Mouse (Mus musculus): Measurements from ENCODE around the gene Map1a. TPM values are rescaled to one million over a fixed set of nuclear protein-coding genes. Genes with fewer than 3 reads are reported as not detected.
A peak's percentile ranks its signal among the peaks of the same experiment; 100 is the strongest.

The Map1a gene
- polyA plus RNA-seq, 1 experiment from 2014 or later, result 17.6 TPM

DNA sequence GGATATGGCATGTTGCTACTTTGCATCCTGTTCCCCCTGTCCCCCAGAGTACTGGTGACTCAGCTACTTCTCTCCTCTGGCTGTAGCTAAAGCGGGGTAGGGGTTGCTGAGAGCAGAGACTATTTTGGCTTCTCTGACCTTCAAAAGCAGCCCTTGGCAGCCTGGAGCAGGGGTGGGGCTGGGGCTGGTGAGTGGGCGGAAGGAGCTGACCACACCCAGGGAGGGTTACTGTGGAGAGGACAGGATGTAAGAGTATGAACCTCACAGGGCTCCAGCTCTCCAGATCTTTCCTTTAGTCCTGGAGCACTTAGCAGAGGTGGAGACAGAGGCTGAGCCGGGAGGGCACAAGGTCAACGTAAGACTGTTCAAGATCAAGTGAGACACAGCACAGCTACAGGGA, 4.8 kb downstream of the Map1a start:
- Histone ChIP-seq H3K27me3 (0 out of 2 replicates have a peak, but pooled peaks cover 11% of the 10 kb centered on the region), H3K4me1 (replicated peaks) (peaks cover 64% of the 10 kb centered on the region), H3K4me2 (peak overlapping the region; percentile 93), H3K27ac (replicated peaks) (peak overlapping the region; percentile 89), H3K9me3 (no peaks in the 10 kb centered on the region), H3K9ac (peak overlapping the region; percentile 81), H3K4me3 (peak overlapping the region; percentile 65), H3K36me3 (peaks cover 7% of the 10 kb centered on the region)
- no peak for ATAC-seq (ENCODE audit: low read depth)
- 27% methylated on average over 4 of the region's 4 CpGs for WGBS

DNA sequence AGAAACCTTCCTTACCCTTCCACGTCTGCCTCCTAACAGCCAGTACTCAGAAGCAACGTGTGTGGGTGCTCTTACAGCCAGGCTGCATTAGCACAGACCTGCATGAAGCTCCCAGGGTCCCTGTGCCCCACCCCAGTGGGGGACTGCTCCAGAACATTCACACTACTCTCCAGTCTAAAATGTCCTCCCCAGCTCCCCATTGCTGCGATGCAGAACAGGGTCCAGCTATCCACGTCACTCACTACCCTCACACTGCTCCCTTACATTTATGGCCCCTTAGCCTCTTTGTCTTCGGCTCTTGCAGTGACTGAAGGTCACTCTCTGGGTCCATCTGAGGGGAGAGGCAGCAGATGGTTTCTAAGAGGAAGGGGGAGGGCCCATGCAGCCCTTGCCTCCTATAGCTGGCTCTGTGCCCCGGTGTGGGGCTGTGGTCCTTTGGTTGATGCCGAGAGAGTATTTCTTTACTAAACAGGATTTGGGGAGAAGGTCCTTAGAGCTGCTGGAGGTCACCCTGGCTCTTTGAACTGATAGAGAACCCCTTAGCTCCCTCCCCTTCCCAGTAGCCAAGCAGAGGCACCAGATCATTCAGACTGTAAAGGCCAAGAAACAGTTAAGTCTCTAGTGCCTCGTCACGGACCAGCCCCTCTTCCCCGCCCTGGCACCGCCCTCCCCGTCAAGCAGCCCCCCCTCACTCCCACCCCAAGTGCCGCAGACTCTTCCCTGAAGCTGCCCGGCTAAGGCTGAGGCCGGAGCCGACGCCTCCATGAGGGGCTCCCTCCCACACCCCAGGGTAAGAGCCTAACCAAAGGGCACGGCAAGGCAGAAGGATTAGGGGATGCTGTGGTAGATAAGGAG, 5.6 kb downstream of the Map1a start:
- peak overlapping the region; percentile 89 for H3K27ac ChIP-seq (replicated peaks)
- peak overlapping the region; percentile 93 for H3K4me2 ChIP-seq
- 2% methylated on average over 18 of the region's 18 CpGs for WGBS
- 0 out of 2 replicates have a peak, but pooled peaks cover 11% of the 10 kb centered on the region for H3K27me3 ChIP-seq
- H3K4me1 ChIP-seq (replicated peaks), result peaks cover 60% of the 10 kb centered on the region
- no peaks in the 10 kb centered on the region for H3K9me3 ChIP-seq
- H3K9ac ChIP-seq, result peak overlapping the region; percentile 81
- peak; percentile 82 for ATAC-seq (ENCODE audit: low read depth)
- peak overlapping the region; percentile 65 for H3K4me3 ChIP-seq
- peaks cover 15% of the 10 kb centered on the region for H3K36me3 ChIP-seq

DNA sequence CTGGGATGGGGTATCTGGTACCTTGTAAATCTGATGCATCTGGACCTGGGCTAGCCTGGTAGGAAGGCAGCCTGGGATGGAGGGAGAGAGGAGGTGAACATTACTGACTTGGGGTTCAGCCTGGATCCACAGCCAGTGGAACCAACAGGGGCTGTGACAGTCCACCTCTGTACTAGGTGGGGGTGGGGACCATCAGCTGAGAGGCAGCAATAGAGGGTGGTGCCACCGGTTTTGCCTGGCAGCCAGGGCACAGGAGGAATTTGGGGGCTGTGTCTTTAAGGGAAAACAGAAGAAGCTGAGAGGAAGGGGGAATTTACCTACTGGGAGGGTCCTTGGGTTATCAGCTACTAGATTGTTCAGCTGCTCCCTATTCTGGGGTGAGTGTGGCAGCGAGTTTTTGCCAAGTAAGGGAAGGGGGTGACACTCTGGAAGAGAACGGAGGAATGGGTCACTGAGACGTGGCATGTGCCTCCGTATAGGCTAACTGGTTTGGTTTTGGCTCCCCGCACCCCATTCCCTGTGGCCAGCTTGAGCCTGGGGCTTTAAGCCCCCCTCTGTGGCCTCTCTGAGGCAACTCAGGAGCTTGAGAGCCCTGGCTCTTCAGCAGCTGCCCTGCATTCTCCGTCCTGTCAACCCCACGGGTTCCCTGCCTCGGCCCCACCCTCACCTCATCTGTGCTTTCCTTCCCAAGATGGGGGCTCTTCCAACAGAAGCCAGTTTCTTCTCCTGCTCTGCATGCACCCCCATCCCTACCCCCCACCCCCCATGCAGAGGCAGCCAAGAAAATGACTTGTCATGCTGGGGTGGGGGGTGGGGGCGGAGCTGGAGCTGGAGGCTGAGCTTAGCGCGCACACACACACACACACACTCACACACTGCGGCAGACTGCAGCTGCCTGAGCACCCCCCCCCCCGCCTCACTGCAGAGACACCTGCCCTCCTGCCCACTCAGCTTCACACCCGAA, 6.5 kb downstream of the Map1a start:
- H3K27ac ChIP-seq (replicated peaks), result peak overlapping the region; percentile 89
- peaks cover 24% of the 10 kb centered on the region for H3K36me3 ChIP-seq
- H3K9ac ChIP-seq, result peak overlapping the region; percentile 81
- peak overlapping the region; percentile 65 for H3K4me3 ChIP-seq
- H3K4me2 ChIP-seq, result peak overlapping the region; percentile 93
- H3K27me3 ChIP-seq, result 0 out of 2 replicates have a peak, but pooled peaks cover 8% of the 10 kb centered on the region
- peaks cover 52% of the 10 kb centered on the region for H3K4me1 ChIP-seq (replicated peaks)
- 0% methylated on average over 15 of the region's 15 CpGs for WGBS
- peak; percentile 54 for ATAC-seq (ENCODE audit: low read depth)
- no peaks in the 10 kb centered on the region for H3K9me3 ChIP-seq

- peaks cover 33% of the 10 kb centered on the region for H3K36me3 ChIP-seq
- H3K4me2 ChIP-seq, result peak overlapping the region; percentile 93
- peaks cover 52% of the 10 kb centered on the region for H3K4me1 ChIP-seq (replicated peaks)
- H3K9ac ChIP-seq, result peak overlapping the region; percentile 81
- H3K27ac ChIP-seq (replicated peaks), result peak overlapping the region; percentile 89
- no peaks in the 10 kb centered on the region for H3K27me3 ChIP-seq
- H3K9me3 ChIP-seq, result no peaks in the 10 kb centered on the region
- no peak for ATAC-seq (ENCODE audit: low read depth)
- peak overlapping the region; percentile 65 for H3K4me3 ChIP-seq
- 9% methylated on average over 6 of the region's 6 CpGs for WGBS
These were observed 7.4 kb downstream of the Map1a start for GRCm38 (mm10) chr2:121296754-121297231.

DNA sequence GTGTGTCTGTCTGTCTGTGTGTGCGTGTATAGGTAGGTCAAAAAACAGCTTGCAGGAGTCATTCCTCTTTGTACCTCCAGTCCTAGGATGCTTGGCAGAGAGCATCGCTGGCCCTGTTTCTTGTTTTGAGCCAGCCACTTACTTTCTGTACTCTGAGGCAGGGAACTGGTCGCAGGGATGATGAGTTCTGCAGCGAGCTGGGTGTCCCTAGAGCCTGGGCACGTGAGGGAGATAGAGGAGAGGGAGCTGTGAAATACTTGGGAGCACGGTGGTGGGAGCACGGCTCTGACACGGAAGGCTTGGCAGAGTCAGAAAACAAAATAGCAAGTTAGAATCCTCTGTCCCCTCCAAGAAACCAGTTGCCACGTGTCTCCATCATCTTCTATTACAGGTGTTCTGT, 8.3 kb downstream of the Map1a start:
- WGBS, result 9% methylated on average over 9 of the region's 9 CpGs
- H3K4me1 ChIP-seq (replicated peaks), result peaks cover 52% of the 10 kb centered on the region
- ATAC-seq (ENCODE audit: low read depth), result no peak

DNA sequence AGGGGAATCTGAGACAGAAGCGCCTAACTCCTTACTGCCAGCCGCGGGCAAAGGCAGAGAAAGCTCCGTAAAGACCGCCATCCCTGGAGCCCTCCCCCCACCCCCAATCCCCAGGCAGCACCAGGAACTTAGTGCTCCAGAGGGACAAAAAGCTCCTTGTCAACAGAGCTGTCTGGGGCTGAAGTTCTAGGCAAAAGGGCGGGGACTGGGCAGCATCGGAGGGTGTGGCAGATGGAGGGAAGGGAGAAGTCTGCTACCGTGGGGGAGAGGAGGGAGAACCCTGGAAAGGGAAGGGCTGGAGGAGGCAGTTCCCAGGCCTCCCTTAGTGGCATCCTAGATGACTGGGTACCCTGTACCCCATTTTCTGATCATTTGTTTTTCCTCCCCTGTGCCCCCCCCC, 8.7 kb downstream of the Map1a start:
- H3K36me3 ChIP-seq, result peaks cover 47% of the 10 kb centered on the region
- H3K27ac ChIP-seq (replicated peaks), result no peak overlapping the region
- H3K9ac ChIP-seq, result peak overlapping the region; percentile 81; the same call in 1 of the 2 replicates
- no peak for ATAC-seq (ENCODE audit: low read depth)
- peaks cover 52% of the 10 kb centered on the region for H3K4me1 ChIP-seq (replicated peaks)
- no peaks in the 10 kb centered on the region for H3K9me3 ChIP-seq
- H3K4me3 ChIP-seq, result peak overlapping the region; percentile 65
- peak overlapping the region; percentile 93 for H3K4me2 ChIP-seq
- 3% methylated on average over 8 of the region's 8 CpGs for whole genome bisulfite sequencing
- no peaks in the 10 kb centered on the region for H3K27me3 ChIP-seq

More for the DNA sequence above, 8.3 kb downstream of the Map1a start:
- Histone ChIP-seq H3K27ac (replicated peaks) (peak overlapping the region; percentile 89), H3K9ac (peak overlapping the region; percentile 81), H3K9me3 (no peaks in the 10 kb centered on the region), H3K4me3 (peak overlapping the region; percentile 65), H3K4me2 (peak overlapping the region; percentile 93), H3K36me3 (peaks cover 42% of the 10 kb centered on the region), H3K27me3 (no peaks in the 10 kb centered on the region)

DNA sequence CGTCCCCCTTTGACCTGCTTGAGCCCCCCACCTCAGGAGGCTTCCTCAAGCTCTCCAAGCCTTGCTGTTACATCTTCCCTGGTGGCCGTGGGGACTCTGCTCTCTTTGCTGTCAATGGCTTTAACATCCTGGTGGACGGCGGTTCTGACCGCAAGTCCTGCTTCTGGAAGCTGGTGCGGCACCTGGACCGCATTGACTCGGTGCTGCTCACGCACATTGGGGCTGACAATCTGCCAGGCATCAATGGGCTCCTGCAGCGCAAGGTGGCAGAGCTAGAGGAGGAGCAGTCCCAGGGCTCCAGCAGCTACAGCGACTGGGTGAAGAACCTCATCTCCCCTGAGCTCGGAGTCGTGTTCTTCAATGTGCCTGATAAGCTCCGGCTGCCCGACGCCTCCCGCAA, 10.1 kb downstream of the Map1a start:
- H3K4me3 ChIP-seq, result no peak overlapping the region
- 88% methylated on average over 17 of the region's 17 CpGs for WGBS
- no peak overlapping the region for H3K4me2 ChIP-seq
- H3K9me3 ChIP-seq, result no peaks in the 10 kb centered on the region
- H3K27ac ChIP-seq (replicated peaks), result no peak overlapping the region
- peaks cover 42% of the 10 kb centered on the region for H3K4me1 ChIP-seq (replicated peaks)
- no peak for ATAC-seq (ENCODE audit: low read depth)
- no peak overlapping the region for H3K9ac ChIP-seq
- peaks cover 60% of the 10 kb centered on the region for H3K36me3 ChIP-seq
- H3K27me3 ChIP-seq, result no peaks in the 10 kb centered on the region

DNA sequence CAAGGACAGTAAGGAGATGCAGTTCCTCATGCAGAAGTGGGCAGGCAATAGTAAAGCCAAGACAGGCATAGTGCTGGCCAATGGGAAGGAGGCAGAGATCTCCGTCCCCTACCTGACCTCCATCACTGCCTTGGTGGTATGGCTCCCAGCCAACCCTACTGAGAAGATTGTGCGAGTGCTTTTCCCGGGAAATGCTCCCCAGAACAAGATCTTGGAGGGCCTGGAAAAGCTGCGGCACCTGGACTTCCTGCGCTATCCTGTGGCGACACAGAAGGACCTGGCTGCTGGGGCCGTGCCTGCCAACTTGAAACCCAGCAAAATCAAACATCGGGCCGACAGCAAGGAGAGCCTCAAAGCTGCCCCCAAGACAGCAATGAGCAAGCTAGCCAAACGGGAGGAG, 10.6 kb downstream of the Map1a start:
- no peak overlapping the region for H3K9ac ChIP-seq
- no peak overlapping the region for H3K4me3 ChIP-seq
- no peaks in the 10 kb centered on the region for H3K27me3 ChIP-seq
- ATAC-seq (ENCODE audit: low read depth), result no peak
- WGBS, result 87% methylated on average over 10 of the region's 10 CpGs
- H3K36me3 ChIP-seq, result peaks cover 66% of the 10 kb centered on the region
- H3K9me3 ChIP-seq, result no peaks in the 10 kb centered on the region
- H3K4me1 ChIP-seq (replicated peaks), result peaks cover 36% of the 10 kb centered on the region
- H3K27ac ChIP-seq (replicated peaks), result no peak overlapping the region
- no peak overlapping the region for H3K4me2 ChIP-seq

GRCm38 (mm10) chr2:121308997-121309416, 19.6 kb downstream of the Map1a start:
- H3K9ac ChIP-seq, result no peak overlapping the region
- H3K36me3 ChIP-seq, result peaks cover 70% of the 10 kb centered on the region
- H3K4me1 ChIP-seq (replicated peaks), result peaks cover 4% of the 10 kb centered on the region; the same call in 1 of the 2 replicates
- peak overlapping the region; percentile 11; the same call in 1 of the 2 replicates for H3K4me2 ChIP-seq
- H3K9me3 ChIP-seq, result no peaks in the 10 kb centered on the region
- H3K4me3 ChIP-seq, result no peak overlapping the region
- no peak for ATAC-seq (ENCODE audit: low read depth)
- WGBS, result 41% methylated on average over 5 of the region's 5 CpGs
- no peak overlapping the region for H3K27ac ChIP-seq (replicated peaks)
- no peaks in the 10 kb centered on the region for H3K27me3 ChIP-seq

GRCm38 (mm10) chr2:121316278-121316677, 26.9 kb downstream of the Map1a start:
- no peaks in the 10 kb centered on the region for H3K4me1 ChIP-seq (replicated peaks)
- H3K27ac ChIP-seq (replicated peaks), result no peak overlapping the region
- H3K4me2 ChIP-seq, result no peak overlapping the region
- no peak overlapping the region for H3K9ac ChIP-seq
- H3K27me3 ChIP-seq, result no peaks in the 10 kb centered on the region
- H3K36me3 ChIP-seq, result peaks cover 39% of the 10 kb centered on the region
- WGBS, result 87% methylated on average over 8 of the region's 8 CpGs
- no peak overlapping the region for H3K4me3 ChIP-seq
- no peaks in the 10 kb centered on the region for H3K9me3 ChIP-seq
- ATAC-seq (ENCODE audit: low read depth), result no peak

DNA sequence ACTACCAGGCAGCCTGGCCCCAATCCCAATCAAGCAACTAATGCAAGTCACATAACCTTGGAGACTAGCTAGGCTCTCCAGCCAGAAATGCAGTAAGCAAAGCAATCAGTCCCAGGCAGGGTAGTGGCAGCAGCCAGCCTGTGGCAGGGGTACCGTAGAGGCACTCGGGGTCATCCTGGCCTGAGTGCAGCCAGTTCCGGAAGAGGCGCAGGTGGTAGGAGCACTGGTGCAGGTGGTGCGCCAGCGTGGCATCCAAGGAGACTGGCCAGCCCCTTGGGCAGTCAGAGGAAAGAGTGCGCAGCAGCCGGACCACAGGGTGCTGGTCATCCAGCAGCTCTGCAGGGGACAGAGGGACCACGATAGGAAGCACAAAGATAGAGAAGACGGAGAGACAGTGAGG, 33.6 kb downstream of the Map1a start:
- WGBS, result 91% methylated on average over 10 of the region's 10 CpGs
- no peak for ATAC-seq (ENCODE audit: low read depth)
- Histone ChIP-seq H3K9ac (no peak overlapping the region), H3K36me3 (peaks cover 42% of the 10 kb centered on the region), H3K27me3 (no peaks in the 10 kb centered on the region), H3K9me3 (no peaks in the 10 kb centered on the region), H3K27ac (replicated peaks) (no peak overlapping the region), H3K4me3 (no peak overlapping the region), H3K4me2 (no peak overlapping the region), H3K4me1 (replicated peaks) (no peaks in the 10 kb centered on the region)
